Mouse (Mus musculus): Measurements from ENCODE around the gene Cfap52. TPM values are rescaled to one million over a fixed set of nuclear protein-coding genes. Genes with fewer than 3 reads are reported as not detected.

The Cfap52 gene
- polyA plus RNA-seq, 1 experiment from 2014 or later: 0.53 TPM

DNA sequence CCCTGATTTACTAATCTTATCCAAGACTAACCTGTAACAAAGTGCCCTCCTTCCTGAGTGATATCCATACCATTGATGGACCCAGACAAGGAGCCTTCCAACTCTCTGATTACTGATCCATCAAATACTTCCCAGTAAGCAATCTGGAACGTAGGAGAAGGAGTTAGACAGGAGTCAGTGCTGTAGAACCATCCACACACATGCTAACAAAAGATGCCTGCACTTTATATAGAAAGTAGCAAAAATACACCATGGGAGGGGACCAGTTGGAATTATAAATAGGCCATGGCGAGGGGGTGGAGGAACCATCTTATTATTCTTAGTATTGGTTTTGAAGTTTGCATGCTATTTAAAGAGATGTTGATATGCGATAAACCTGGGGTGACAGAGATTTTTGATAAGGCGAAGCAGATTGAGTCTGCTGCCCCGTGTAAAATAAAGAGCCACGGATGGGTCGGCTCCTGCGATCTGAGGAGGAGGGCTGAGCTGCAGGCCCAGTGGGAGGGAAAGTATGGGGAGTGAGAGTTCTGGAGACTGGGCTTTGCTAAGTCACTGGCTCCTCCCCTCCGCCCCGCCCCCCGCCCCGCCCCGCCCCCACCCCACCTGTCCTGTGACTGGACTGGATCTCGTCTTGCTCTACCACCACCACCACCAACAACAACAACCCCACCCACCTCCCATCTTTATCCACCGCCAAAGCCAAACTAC, 38.9 kb downstream of the Cfap52 start:
- Histone ChIP-seq H3K27me3 (peaks cover 10% of the 10 kb centered on the region), H3K4me3 (replicated peaks) (no peak overlapping the region), H3K27ac (no peak overlapping the region), H3K9me3 (no peaks in the 10 kb centered on the region), H3K4me2 (no peak overlapping the region), H3K9ac (replicated peaks) (no peak overlapping the region), H3K36me3 (no peaks in the 10 kb centered on the region), H3K4me1 (replicated peaks) (peaks cover 12% of the 10 kb centered on the region)
- WGBS: 13% methylated on average over 15 of the region's 15 CpGs
- no peak for ATAC-seq (ENCODE audit: insufficient number of reproducible peaks, insufficient read depth, low FRiP score, low TSS enrichment, low read depth)

DNA sequence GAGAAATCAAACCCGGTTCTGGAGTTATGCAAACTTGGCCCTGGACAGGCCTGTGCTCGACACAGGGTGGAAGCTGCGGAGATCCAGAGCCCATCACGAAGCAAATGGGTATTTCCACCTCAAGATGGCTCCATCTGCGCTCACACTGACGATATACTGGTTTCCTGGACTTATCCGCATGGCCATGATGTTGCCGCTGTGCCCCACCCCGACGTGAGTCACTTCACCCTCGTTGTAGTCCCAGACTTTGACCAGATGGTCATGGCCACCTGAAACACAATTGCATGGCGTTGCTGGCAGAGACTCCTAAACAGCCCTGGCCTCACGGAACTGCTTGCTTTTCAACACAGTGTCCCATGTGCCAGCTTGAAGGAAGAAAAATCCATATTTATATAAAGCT, 40.5 kb downstream of the Cfap52 start:
- Histone ChIP-seq H3K9ac (replicated peaks) (no peak overlapping the region), H3K4me3 (replicated peaks) (no peak overlapping the region), H3K4me2 (no peak overlapping the region), H3K9me3 (no peaks in the 10 kb centered on the region), H3K27me3 (peaks cover 25% of the 10 kb centered on the region), H3K4me1 (replicated peaks) (peaks cover 18% of the 10 kb centered on the region), H3K27ac (no peak overlapping the region), H3K36me3 (no peaks in the 10 kb centered on the region)
- ATAC-seq (ENCODE audit: insufficient number of reproducible peaks, insufficient read depth, low FRiP score, low TSS enrichment, low read depth): no peak
- 83% methylated on average over 13 of the region's 13 CpGs for WGBS

DNA sequence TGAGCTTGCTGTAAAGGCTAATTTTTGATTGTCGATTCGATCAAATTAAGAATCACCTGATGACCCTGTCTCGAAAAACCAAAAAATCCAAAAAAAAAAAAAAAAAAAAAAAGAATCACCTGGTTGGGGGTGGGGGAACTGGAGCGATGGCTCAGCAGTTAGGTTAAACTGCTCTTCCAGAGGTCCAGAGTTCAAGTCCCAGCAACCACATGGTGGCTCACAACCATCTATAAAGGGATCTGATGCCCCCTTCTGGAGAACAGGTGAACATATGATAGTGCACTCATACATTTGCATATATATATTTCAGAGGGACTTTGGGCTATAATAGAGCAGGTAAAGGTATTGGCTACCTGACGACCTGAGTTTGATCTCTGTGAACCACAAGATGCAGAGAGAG, 41.7 kb downstream of the Cfap52 start:
- H3K27me3 ChIP-seq: peaks cover 37% of the 10 kb centered on the region
- ATAC-seq (ENCODE audit: insufficient number of reproducible peaks, insufficient read depth, low FRiP score, low TSS enrichment, low read depth): no peak
- no peak overlapping the region for H3K27ac ChIP-seq
- no peaks in the 10 kb centered on the region for H3K9me3 ChIP-seq
- H3K4me3 ChIP-seq (replicated peaks): no peak overlapping the region
- H3K4me1 ChIP-seq (replicated peaks): peaks cover 18% of the 10 kb centered on the region
- H3K9ac ChIP-seq (replicated peaks): no peak overlapping the region
- H3K36me3 ChIP-seq: no peaks in the 10 kb centered on the region
- H3K4me2 ChIP-seq: no peak overlapping the region
- WGBS: 89% methylated on average over 5 of the region's 5 CpGs

DNA sequence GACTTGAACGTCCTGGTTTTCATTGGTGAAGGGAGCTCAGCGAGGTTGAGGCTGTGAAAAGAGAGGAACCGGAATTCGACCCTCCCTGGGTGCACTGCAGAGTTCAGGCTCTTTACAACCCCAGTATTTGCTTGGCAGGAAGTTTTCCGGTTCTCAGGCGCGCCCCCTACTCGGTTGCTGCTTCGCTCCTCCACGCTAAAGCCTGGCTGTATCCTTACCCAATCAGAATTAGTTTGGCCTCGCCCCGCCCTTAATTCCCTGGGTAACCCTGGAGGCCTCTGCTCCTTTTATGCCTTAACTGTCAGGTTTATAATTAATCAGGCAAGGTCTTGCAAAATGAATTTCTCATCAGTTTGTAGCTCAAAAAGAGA, 42.7 kb downstream of the Cfap52 start:
- H3K27ac ChIP-seq: no peak overlapping the region
- H3K4me2 ChIP-seq: peak overlapping the region; percentile 100
- under 1% methylated on average over 12 of the region's 12 CpGs for WGBS
- H3K4me1 ChIP-seq (replicated peaks): peaks cover 18% of the 10 kb centered on the region
- peak overlapping the region; percentile 81 for H3K4me3 ChIP-seq (replicated peaks)
- ATAC-seq (ENCODE audit: insufficient number of reproducible peaks, insufficient read depth, low FRiP score, low TSS enrichment, low read depth): peak; percentile 66
- H3K9me3 ChIP-seq: no peaks in the 10 kb centered on the region
- no peaks in the 10 kb centered on the region for H3K36me3 ChIP-seq
- H3K27me3 ChIP-seq: peaks cover 38% of the 10 kb centered on the region
- H3K9ac ChIP-seq (replicated peaks): peak overlapping the region; percentile 63; the same call in 1 of the 2 replicates

DNA sequence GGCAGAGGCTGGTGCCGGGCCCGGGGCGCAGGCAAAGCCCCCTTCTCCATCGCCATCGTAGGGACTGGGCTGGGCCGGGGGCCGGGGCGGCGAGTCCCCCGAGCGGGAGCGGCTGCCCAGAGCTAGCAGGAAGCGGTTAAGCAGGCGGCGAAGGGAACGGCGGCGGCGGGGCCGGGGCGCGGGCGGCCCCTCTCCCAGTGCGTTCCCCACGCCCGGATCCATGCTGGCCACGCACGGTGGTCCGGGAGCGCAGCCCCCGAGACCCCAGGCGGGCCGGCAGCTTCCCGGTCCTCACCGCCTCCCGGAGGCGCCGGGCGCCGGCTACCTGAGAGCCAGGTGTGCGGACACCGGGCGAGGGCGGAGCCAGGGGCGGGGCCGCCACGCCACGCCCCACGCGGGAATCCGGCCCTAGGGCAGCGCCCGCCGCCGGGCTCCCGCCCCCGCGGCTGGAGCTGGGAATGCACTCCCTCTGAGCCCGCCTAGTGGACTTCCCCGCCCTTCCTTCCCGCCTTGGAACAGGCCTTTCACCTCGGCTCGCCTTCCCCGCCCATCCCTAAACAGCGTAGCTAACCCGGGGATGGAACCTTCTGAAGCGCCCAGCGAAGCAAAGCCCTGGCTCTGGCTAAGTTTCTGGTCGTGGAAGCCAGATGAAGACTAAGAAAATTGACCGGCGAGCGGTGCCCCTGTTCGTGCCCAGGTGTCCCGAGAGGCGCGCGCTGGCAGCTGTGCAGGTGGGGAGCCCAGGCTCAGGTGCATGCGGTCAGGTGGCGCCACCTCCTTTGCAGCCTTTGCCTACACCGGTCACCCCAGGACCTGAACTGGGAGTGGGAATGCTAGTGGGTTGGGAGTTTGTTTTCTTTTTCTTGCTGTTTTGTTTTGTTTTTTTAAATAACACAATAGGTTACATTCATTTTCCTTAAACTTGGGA, 43.4 kb downstream of the Cfap52 start, which contains the start of gene Usp43:
Gene Usp43, minus strand, starts transcription at position 327 of the 928 bp plus-strand sequence.
- Histone ChIP-seq H3K9me3 (no peaks in the 10 kb centered on the region), H3K4me3 (replicated peaks) (peak within 1 kb of the TSS; percentile 81), H3K27me3 (peaks cover 38% of the 10 kb centered on the region), H3K4me1 (replicated peaks) (peaks cover 18% of the 10 kb centered on the region), H3K9ac (replicated peaks) (peak within 1 kb of the TSS; percentile 63), H3K36me3 (no peaks in the 10 kb centered on the region), H3K27ac (no peak within 1 kb of the TSS), H3K4me2 (peak within 1 kb of the TSS; percentile 100)
- ATAC-seq (ENCODE audit: insufficient number of reproducible peaks, insufficient read depth, low FRiP score, low TSS enrichment, low read depth): peak; percentile 60
- WGBS: under 1% methylated on average over 51 of the region's 80 CpGs

DNA sequence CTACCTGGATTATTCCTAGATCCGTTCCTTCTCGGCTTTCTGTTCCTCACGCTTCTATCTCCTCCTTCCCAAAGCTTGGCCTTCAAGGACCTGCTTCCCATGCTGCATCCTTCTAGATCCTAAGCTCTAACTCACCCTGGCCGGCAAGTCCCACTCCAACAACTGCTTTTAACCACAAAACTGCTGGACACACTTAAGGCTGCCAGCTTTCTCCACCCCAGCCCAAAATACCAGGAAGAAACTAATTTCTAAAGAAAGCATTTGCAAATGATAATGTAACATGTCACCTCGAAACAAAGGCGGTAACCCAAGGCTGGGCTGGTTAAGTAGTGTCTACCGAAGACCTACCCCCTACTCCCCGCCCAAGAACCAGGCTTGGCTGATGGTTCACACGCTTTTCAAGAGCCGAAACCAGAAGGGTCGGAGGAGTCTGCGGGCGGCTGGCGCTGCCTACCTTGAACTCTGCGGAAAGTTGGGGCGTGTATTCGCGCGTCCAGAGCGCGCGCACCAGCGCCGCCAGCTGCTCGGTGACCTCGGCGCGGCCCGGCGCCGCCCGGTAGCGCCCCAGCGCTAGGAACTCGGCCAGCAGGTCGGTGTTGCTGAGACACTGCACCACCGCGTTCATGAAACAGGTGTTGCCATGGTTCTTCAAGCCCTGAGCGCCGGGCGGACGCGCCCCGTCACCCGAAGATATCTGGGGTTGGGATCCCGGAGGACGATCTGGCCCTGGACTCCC, 44.2 kb downstream of the Cfap52 start:
- no peak for ATAC-seq (ENCODE audit: insufficient number of reproducible peaks, insufficient read depth, low FRiP score, low TSS enrichment, low read depth)
- H3K9me3 ChIP-seq: no peaks in the 10 kb centered on the region
- peak overlapping the region; percentile 63 for H3K9ac ChIP-seq (replicated peaks)
- peaks cover 18% of the 10 kb centered on the region for H3K4me1 ChIP-seq (replicated peaks)
- H3K27ac ChIP-seq: no peak overlapping the region
- peak overlapping the region; percentile 100 for H3K4me2 ChIP-seq
- peaks cover 38% of the 10 kb centered on the region for H3K27me3 ChIP-seq
- H3K36me3 ChIP-seq: no peaks in the 10 kb centered on the region
- 1% methylated on average over 47 of the region's 47 CpGs for WGBS
- H3K4me3 ChIP-seq (replicated peaks): peak overlapping the region; percentile 81

DNA sequence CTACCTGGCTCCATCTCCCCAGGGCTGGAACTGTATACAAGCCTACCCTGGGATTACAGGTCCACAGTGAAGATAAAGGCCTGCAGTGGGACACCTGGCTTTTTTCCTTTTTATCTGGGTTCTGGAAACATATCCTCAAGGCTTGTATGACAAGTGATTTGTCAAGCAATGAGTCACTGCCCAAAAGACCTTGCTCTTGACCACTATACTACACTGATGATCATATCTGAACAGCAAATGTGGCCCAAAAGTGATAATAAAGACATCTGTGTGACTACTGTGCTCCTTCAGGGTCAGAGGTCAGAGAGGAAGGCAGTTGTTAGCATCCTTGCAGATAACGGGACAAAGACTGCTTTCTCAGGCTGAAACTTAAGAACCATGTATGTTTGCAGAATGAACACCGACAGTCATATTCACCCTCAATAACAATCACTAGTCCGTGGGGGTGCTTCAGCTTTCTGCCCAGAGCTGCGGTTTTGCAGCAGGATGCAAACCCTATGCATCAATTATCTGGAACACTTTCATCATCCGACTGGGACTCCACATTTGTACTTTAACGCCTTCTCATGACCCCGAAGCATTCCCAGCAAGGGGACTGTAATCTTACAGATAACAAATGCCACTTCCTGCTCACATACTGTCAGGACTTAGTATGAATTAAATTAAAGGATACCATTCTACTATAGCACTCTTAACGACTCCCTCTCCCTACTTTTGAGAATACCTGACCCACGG, 45.1 kb downstream of the Cfap52 start:
- H3K36me3 ChIP-seq: no peaks in the 10 kb centered on the region
- 50% methylated on average over 9 of the region's 9 CpGs for WGBS
- peaks cover 38% of the 10 kb centered on the region for H3K27me3 ChIP-seq
- no peak for ATAC-seq (ENCODE audit: insufficient number of reproducible peaks, insufficient read depth, low FRiP score, low TSS enrichment, low read depth)
- H3K27ac ChIP-seq: no peak overlapping the region
- H3K4me3 ChIP-seq (replicated peaks): peak overlapping the region; percentile 81
- no peaks in the 10 kb centered on the region for H3K9me3 ChIP-seq
- H3K4me1 ChIP-seq (replicated peaks): peaks cover 18% of the 10 kb centered on the region
- H3K4me2 ChIP-seq: peak overlapping the region; percentile 100; the same call in 1 of the 2 replicates
- no peak overlapping the region for H3K9ac ChIP-seq (replicated peaks)

DNA sequence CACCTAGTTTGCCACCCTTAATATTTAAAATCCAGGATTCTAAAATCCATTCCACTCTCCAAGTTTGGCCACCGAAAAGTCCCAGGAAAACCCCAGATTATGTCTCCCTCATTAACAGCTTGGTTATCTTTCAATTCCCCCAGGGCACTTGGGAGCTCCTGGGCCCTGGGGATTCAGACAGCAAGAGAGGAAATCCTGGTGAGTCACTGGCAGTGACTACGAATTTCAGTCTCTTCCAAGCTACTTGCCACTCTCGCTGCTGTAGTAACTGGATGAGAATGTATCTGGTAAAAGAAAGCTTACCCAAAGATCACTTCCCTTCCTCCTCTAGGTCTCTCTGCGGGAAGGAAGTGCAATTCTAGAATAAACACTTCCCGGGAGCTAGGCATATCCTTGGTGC, 45.9 kb downstream of the Cfap52 start:
- Histone ChIP-seq H3K4me2 (no peak overlapping the region), H3K27ac (no peak overlapping the region), H3K27me3 (peaks cover 38% of the 10 kb centered on the region), H3K9me3 (no peaks in the 10 kb centered on the region), H3K36me3 (no peaks in the 10 kb centered on the region), H3K4me3 (replicated peaks) (no peak overlapping the region), H3K4me1 (replicated peaks) (peaks cover 18% of the 10 kb centered on the region), H3K9ac (replicated peaks) (no peak overlapping the region)
- ATAC-seq (ENCODE audit: insufficient number of reproducible peaks, insufficient read depth, low FRiP score, low TSS enrichment, low read depth): no peak
- 80% methylated on average over 5 of the region's 5 CpGs for whole genome bisulfite sequencing

DNA sequence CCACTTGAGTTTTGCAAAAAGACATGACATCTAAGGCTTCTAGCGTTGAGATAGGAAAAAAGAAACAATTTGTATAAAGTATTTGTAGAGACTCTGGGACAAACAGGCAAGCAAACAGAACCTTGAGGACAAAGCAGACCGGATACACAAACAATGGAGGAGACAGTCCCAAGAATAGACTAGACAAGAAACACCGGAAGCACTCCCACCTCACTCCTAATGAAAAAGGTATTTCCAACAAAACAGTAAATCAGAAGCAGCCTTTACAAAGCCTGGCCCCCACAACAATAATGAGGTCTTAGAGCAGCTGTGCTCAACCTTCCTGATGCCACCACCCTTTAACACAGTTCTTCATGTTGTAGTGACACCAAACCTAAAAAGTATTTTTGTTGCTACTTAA, 48.3 kb downstream of the Cfap52 start:
- no peaks in the 10 kb centered on the region for H3K36me3 ChIP-seq
- WGBS: 85% methylated on average over 3 of the region's 3 CpGs

DNA sequence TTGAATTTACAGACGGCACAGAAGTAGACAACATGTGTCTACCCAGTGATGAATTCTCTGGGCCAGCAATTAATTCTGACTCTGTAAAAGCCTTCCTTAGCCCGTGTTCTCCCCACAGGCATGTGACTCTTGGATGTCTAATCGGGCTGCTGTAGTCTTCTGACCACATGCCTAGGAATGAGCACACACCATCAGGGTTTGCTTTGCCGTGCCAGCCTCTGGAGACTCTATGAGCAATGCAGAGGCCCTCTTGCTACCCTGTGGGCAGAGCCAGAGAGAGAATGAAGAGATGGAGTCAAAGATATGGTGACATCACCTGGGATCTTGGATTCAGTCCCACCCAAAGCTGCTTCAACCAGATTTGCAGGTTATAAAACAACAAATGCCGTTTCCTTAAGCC, 54.4 kb downstream of the Cfap52 start:
- Histone ChIP-seq H3K9me3 (no peaks in the 10 kb centered on the region), H3K4me2 (no peak overlapping the region), H3K36me3 (no peaks in the 10 kb centered on the region), H3K27me3 (peaks cover 4% of the 10 kb centered on the region; the same call in 1 of the 2 replicates), H3K4me1 (replicated peaks) (no peaks in the 10 kb centered on the region), H3K4me3 (replicated peaks) (no peak overlapping the region), H3K27ac (no peak overlapping the region), H3K9ac (replicated peaks) (no peak overlapping the region)
- 84% methylated on average over 5 of the region's 5 CpGs for WGBS
- no peak for ATAC-seq (ENCODE audit: insufficient number of reproducible peaks, insufficient read depth, low FRiP score, low TSS enrichment, low read depth)

More for the DNA sequence above, 48.3 kb downstream of the Cfap52 start:
- ATAC-seq (ENCODE audit: insufficient number of reproducible peaks, insufficient read depth, low FRiP score, low TSS enrichment, low read depth): no peak
- Histone ChIP-seq H3K9me3 (no peaks in the 10 kb centered on the region), H3K27me3 (peaks cover 39% of the 10 kb centered on the region), H3K27ac (no peak overlapping the region), H3K4me1 (replicated peaks) (peaks cover 8% of the 10 kb centered on the region; the same call in 1 of the 2 replicates), H3K9ac (replicated peaks) (no peak overlapping the region), H3K4me3 (replicated peaks) (no peak overlapping the region), H3K4me2 (no peak overlapping the region)

Measured in limb, embryonic 12.5 days (tissue).